ENCODE assay signal across 4 mouse cellular contexts in the genomic region with DNA sequence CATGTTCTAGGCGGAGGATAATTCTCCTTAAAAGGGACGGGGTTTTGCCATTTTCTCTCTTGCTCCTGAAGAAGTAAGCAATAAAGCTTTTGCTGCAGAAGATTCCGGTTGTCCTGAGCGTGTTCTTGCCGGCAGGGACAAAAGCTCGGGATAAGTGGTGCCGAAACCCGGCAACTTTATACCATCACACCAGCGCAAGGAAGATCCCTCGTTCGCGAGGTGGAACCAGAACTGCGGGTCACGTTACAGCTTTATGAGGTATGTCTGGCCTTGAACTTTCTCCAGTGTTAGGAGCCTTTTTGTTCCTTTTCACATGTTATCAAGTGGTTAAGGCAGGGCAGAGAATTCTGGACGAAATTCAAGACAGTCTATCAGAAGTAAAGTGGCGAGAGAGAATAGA.
DNase-seq lines count a peak whose midpoint lies in the region.

No protein-coding gene starts in this region.

- DNase-seq in ES-CJ7 (ENCODE audit: low read depth, low spot score) = peak; percentile 66
- DNase-seq in R1 (ENCODE audit: low read depth, low spot score) = peak; percentile 68
- DNase-seq in ZHBTc4 (ENCODE audit: low read depth, low spot score) = peak; percentile 79
- DNase-seq in heart, adult 11 months = peak; percentile 22

Comparison
In these comparisons a context has a peak if more than half of its experiments do, and no peak if none do; other contexts are left out.
1. Peak in every context shown above with its lines: DNase-seq.
2. DNase-seq: peak in every context shown above with its lines; median percentile 79 in ZHBTc4; 68 in R1; 66 in ES-CJ7; 22 in heart, adult 11 months.